Mouse (Mus musculus) lung, adult 2 months (tissue): ENCODE measurements at regions not wholly inside any gene's neighbourhood (a gene's known extent, or its start where the extent isn't known, plus 50 kb on each side); places are given as distances from the start of the nearest gene placed in this dataset.

Experiments
- CTCF ChIP-seq: fragments of 200-500 bp; IDR thresholded peaks from 2 replicates; pipeline ENCODE4 v1.5.1; 2011; ENCODE audit warnings: mild to moderate bottlenecking, low read length, control low read depth; ENCODE audit not compliant: insufficient read depth
- POLR2A ChIP-seq: fragments of 200-500 bp; IDR thresholded peaks from 2 replicates; pipeline ENCODE4 v1.6.1; 2011; ENCODE audit warnings: low read depth, mild to moderate bottlenecking, control low read depth, low read length, borderline replicate concordance; ENCODE audit errors: extremely low read depth

DNA sequence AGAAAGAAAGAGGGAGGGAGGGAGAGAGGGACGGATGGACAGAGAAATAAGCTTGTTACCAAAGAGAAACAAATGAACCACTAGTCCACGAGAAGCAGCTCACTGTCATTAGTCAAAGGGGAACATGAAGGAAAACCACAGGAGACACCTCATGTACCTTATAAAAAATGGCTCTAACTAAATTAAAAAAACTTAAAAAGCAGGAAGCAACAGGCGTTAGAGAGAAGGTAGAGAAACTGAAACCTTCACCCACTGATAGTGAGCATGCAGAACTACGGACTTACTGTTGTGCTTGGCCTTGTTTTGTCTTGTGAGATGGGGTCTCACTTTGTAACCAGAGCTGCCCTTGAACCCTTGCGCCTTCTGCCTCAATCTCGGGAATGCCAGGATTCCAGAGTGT is 66.0 kb upstream of the Zmiz1 start:
- TF ChIP-seq POLR2A (no peak), CTCF (no peak)
